Mouse (Mus musculus) heart, embryonic 15.5 days (tissue): ENCODE measurements at regions not wholly inside any gene's neighbourhood (a gene's known extent, or its start where the extent isn't known, plus 50 kb on each side); places are given as distances from the start of the nearest gene placed in this dataset.

Experiments
- ATAC-seq: fragments of 200-750 bp; cut with Nextera tagmentation; replicated peaks from 2 replicates; pipeline ENCODE4 v1.8.0; 2017; ENCODE audit warnings: low read depth, moderate TSS enrichment; ENCODE audit not compliant: insufficient number of reproducible peaks, insufficient read depth, low FRiP score
- H3K27ac ChIP-seq: fragments of 300-500 bp; sonication (generic); 2 replicates; pipeline ENCODE4 v1.5.1; 2015; ENCODE audit warnings: mild to moderate bottlenecking, inconsistent platforms
- H3K27me3 ChIP-seq: fragments of 300-500 bp; sonication (generic); 2 replicates; pipeline ENCODE4 v1.6.1; 2015; ENCODE audit warnings: inconsistent platforms
- H3K36me3 ChIP-seq: fragments of 300-500 bp; sonication (generic); 2 replicates; pipeline ENCODE4 v1.6.1; 2015; ENCODE audit warnings: mild to moderate bottlenecking, inconsistent platforms
- H3K4me1 ChIP-seq: fragments of 300-500 bp; sonication (generic); replicated peaks from 2 replicates; pipeline ENCODE4 v1.6.1; 2015; ENCODE audit warnings: inconsistent platforms
- H3K4me2 ChIP-seq: fragments of 300-500 bp; sonication (generic); 2 replicates; pipeline ENCODE4 v1.6.1; 2015; ENCODE audit warnings: inconsistent platforms, mild to moderate bottlenecking, moderate library complexity
- H3K4me3 ChIP-seq: fragments of 300-500 bp; sonication (generic); 2 replicates; pipeline ENCODE4 v1.5.1; 2015; ENCODE audit warnings: mild to moderate bottlenecking, inconsistent platforms
- H3K9ac ChIP-seq: fragments of 300-500 bp; sonication (generic); 2 replicates; pipeline ENCODE4 v1.6.1; 2015; ENCODE audit warnings: mild to moderate bottlenecking, inconsistent platforms
- H3K9me3 ChIP-seq: fragments of 300-500 bp; sonication (generic); replicated peaks from 2 replicates; pipeline ENCODE4 v1.6.1; 2016; ENCODE audit warnings: inconsistent platforms
- WGBS: fragments of 180-500 bp; shearing (Covaris S2); methylation state at CpG from one replicate; pipeline ENCODE4 v1.1.7; 2015; ENCODE audit warnings: mixed read lengths; 5-methylcytosine and 5-hydroxymethylcytosine counted together

GRCm38 (mm10) chr8:6813816-6814215 is 1708.7 kb upstream of the Slc10a2 start:
- Histone ChIP-seq H3K4me1 (no peaks in the 10 kb centered on the region), H3K4me2 (no peak overlapping the region), H3K4me3 (no peak overlapping the region), H3K9ac (no peak overlapping the region), H3K27ac (no peak overlapping the region), H3K36me3 (no peaks in the 10 kb centered on the region), H3K27me3 (no peaks in the 10 kb centered on the region), H3K9me3 (no peaks in the 10 kb centered on the region)
- ATAC-seq, result no peak
- 49% methylated on average over 3 of the region's 3 CpGs for WGBS

DNA sequence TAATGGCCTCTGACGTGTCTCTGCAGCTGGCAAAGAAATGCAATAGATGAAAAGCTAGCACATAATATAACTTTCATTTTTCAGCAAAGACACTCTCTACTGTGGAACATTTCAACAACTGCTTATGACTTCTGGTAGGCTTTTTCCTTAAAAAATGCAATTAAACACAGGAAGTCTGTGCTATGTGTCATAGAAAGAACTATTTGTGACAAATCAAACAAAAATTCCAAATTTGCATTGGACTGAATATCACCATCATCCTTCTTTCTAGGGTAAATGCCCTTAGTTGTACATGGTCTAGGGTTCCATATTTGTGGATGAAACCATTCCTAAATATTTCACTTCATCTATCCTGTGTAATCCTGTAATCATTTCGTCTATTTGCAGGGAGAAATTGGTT is 1702.0 kb upstream of the Slc10a2 start:
- no peak overlapping the region for H3K27ac ChIP-seq
- no peak for ATAC-seq
- no peaks in the 10 kb centered on the region for H3K27me3 ChIP-seq
- WGBS, result 47% methylated on average over 2 of the region's 2 CpGs
- H3K36me3 ChIP-seq, result no peaks in the 10 kb centered on the region
- H3K4me2 ChIP-seq, result no peak overlapping the region
- no peak overlapping the region for H3K4me3 ChIP-seq
- H3K9me3 ChIP-seq, result no peaks in the 10 kb centered on the region
- no peak overlapping the region for H3K9ac ChIP-seq
- no peaks in the 10 kb centered on the region for H3K4me1 ChIP-seq

GRCm38 (mm10) chr8:6803199-6803598 is 1698.0 kb upstream of the Slc10a2 start:
- Histone ChIP-seq H3K9me3 (no peaks in the 10 kb centered on the region), H3K4me2 (no peak overlapping the region)
- ATAC-seq, result no peak

DNA sequence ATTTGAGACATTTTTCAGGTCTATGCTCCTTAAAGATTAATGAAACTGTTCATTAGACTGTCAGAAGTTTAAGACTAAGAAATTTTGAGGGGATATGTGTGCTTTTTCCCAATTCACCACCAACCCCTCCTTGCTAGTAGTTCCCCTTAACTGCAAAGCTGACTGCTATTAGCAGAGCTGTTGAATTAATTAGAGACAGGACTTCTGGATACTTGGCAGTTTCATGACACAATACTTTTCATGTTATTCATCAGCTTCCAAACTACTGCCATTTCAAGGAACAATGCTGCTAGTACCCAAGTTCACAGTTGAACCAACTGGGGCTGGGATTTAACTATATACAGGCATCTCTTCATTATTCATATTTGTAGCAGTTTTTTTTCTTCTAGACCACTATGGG is 1695.9 kb upstream of the Slc10a2 start:
- Histone ChIP-seq H3K9ac (no peak overlapping the region), H3K9me3 (no peaks in the 10 kb centered on the region), H3K4me3 (no peak overlapping the region), H3K4me2 (no peak overlapping the region), H3K27me3 (no peaks in the 10 kb centered on the region), H3K36me3 (no peaks in the 10 kb centered on the region), H3K4me1 (no peaks in the 10 kb centered on the region), H3K27ac (no peak overlapping the region)
- ATAC-seq, result no peak

More at GRCm38 (mm10) chr8:6803199-6803598, 1698.0 kb upstream of the Slc10a2 start:
- no peak overlapping the region for H3K4me3 ChIP-seq
- H3K9ac ChIP-seq, result no peak overlapping the region
- no peaks in the 10 kb centered on the region for H3K36me3 ChIP-seq
- 75% methylated on average over 1 of the region's 1 CpGs for WGBS
- H3K27me3 ChIP-seq, result no peaks in the 10 kb centered on the region
- no peaks in the 10 kb centered on the region for H3K4me1 ChIP-seq
- H3K27ac ChIP-seq, result no peak overlapping the region

DNA sequence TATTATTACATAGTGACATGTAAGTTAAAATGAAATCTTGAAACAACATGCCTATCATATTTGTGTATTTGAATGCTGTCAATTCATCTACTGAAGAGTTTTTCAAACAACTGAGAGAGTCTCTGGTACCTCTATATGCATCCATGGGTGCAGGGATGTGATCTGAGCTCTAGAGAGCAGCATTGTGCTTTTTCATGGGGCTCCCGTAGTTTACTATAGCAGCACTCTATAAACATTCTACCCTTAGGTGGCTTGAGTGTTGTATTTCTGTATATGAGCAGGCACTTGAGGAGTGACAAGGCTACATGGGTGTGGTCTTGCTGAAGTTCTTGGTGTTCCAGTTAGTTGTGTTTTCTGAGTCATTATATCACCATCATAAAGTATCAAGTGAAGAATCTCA is 1683.9 kb upstream of the Slc10a2 start:
- no peaks in the 10 kb centered on the region for H3K27me3 ChIP-seq
- no peak overlapping the region for H3K9ac ChIP-seq
- H3K4me1 ChIP-seq, result no peaks in the 10 kb centered on the region
- H3K36me3 ChIP-seq, result no peaks in the 10 kb centered on the region
- no peak overlapping the region for H3K4me3 ChIP-seq
- H3K27ac ChIP-seq, result no peak overlapping the region
- ATAC-seq, result no peak
- no peak overlapping the region for H3K4me2 ChIP-seq
- H3K9me3 ChIP-seq, result no peaks in the 10 kb centered on the region
- WGBS, result 51% methylated on average over 1 of the region's 1 CpGs

GRCm38 (mm10) chr8:6780983-6781382 is 1675.8 kb upstream of the Slc10a2 start:
- no peaks in the 10 kb centered on the region for H3K4me1 ChIP-seq
- no peaks in the 10 kb centered on the region for H3K27me3 ChIP-seq
- no peak overlapping the region for H3K4me3 ChIP-seq
- H3K9ac ChIP-seq, result no peak overlapping the region
- no peaks in the 10 kb centered on the region for H3K9me3 ChIP-seq
- no peak for ATAC-seq
- no peak overlapping the region for H3K4me2 ChIP-seq
- no peak overlapping the region for H3K27ac ChIP-seq
- H3K36me3 ChIP-seq, result no peaks in the 10 kb centered on the region

- WGBS, result 69% methylated on average over 3 of the region's 3 CpGs
- Histone ChIP-seq H3K9ac (no peak overlapping the region), H3K27ac (no peak overlapping the region), H3K4me1 (no peaks in the 10 kb centered on the region), H3K4me3 (no peak overlapping the region), H3K27me3 (no peaks in the 10 kb centered on the region), H3K4me2 (no peak overlapping the region), H3K9me3 (no peaks in the 10 kb centered on the region), H3K36me3 (no peaks in the 10 kb centered on the region)
- no peak for ATAC-seq
Measured at GRCm38 (mm10) chr8:6775103-6775502, 1670.0 kb upstream of the Slc10a2 start.

- Histone ChIP-seq H3K27ac (no peak overlapping the region), H3K4me2 (no peak overlapping the region), H3K36me3 (no peaks in the 10 kb centered on the region), H3K4me1 (no peaks in the 10 kb centered on the region), H3K4me3 (no peak overlapping the region), H3K9me3 (no peaks in the 10 kb centered on the region), H3K27me3 (no peaks in the 10 kb centered on the region), H3K9ac (no peak overlapping the region)
- ATAC-seq, result no peak
- WGBS, result 88% methylated on average over 3 of the region's 3 CpGs
Measured at GRCm38 (mm10) chr8:6729571-6729970, 1624.4 kb upstream of the Slc10a2 start.

- H3K36me3 ChIP-seq, result no peaks in the 10 kb centered on the region
- no peak overlapping the region for H3K4me3 ChIP-seq
- no peak overlapping the region for H3K4me2 ChIP-seq
- WGBS, result 47% methylated on average over 3 of the region's 3 CpGs
- no peak for ATAC-seq
- no peak overlapping the region for H3K27ac ChIP-seq
- H3K9me3 ChIP-seq, result no peaks in the 10 kb centered on the region
- no peak overlapping the region for H3K9ac ChIP-seq
- no peaks in the 10 kb centered on the region for H3K27me3 ChIP-seq
- H3K4me1 ChIP-seq, result no peaks in the 10 kb centered on the region
Measured at GRCm38 (mm10) chr8:6708886-6709449, 1603.8 kb upstream of the Slc10a2 start.

GRCm38 (mm10) chr8:6688595-6688994 is 1583.4 kb upstream of the Slc10a2 start:
- Histone ChIP-seq H3K9ac (no peak overlapping the region), H3K9me3 (no peaks in the 10 kb centered on the region), H3K4me1 (no peaks in the 10 kb centered on the region), H3K27me3 (no peaks in the 10 kb centered on the region), H3K27ac (no peak overlapping the region), H3K36me3 (no peaks in the 10 kb centered on the region), H3K4me3 (no peak overlapping the region), H3K4me2 (no peak overlapping the region)
- ATAC-seq, result no peak
- 74% methylated on average over 4 of the region's 4 CpGs for WGBS

- H3K9ac ChIP-seq, result no peak overlapping the region
- no peak overlapping the region for H3K4me3 ChIP-seq
- H3K4me2 ChIP-seq, result no peak overlapping the region
- 84% methylated on average over 1 of the region's 1 CpGs for WGBS
- H3K4me1 ChIP-seq, result no peaks in the 10 kb centered on the region
- no peak overlapping the region for H3K27ac ChIP-seq
- ATAC-seq, result no peak
- H3K27me3 ChIP-seq, result no peaks in the 10 kb centered on the region
- no peaks in the 10 kb centered on the region for H3K9me3 ChIP-seq
- H3K36me3 ChIP-seq, result no peaks in the 10 kb centered on the region
Measured at GRCm38 (mm10) chr8:6658860-6659259, 1553.7 kb upstream of the Slc10a2 start.

DNA sequence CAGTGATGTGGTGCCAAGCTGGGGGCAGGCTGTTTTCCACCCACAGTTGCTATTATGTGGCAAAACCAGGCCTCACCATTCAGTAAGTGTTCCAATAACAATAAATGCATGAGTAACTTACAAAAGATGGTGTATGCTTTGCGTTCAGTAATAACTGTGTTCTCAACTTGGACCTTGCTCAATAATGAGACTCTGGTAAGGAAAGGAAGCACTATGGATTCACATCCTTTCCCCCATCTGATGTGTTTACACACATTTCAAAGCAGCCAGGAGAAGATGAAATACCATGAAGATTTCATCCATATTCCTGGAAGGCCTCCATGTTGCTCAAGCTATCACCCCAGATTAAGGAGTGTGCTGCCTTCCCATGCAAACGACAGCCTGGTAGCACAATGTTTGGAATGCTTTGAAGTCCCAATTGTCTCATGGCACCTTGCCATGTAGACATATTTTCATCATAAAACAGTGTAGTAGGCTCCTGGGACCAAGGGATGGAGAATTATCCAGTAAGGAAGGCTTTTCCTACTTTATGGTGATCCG is 1552.4 kb upstream of the Slc10a2 start:
- 58% methylated on average over 3 of the region's 3 CpGs for WGBS

More for the DNA sequence above, 1552.4 kb upstream of the Slc10a2 start:
- Histone ChIP-seq H3K4me1 (no peaks in the 10 kb centered on the region), H3K4me2 (no peak overlapping the region), H3K27ac (no peak overlapping the region), H3K4me3 (no peak overlapping the region), H3K9me3 (no peaks in the 10 kb centered on the region), H3K27me3 (no peaks in the 10 kb centered on the region), H3K9ac (no peak overlapping the region), H3K36me3 (no peaks in the 10 kb centered on the region)
- ATAC-seq, result no peak
